Mouse (Mus musculus) liver, postnatal 0 days (tissue): ENCODE data around the gene Sufu.

Source experiments
- CTCF ChIP-seq: sonication (generic); IDR thresholded peaks from 2 replicates; pipeline ENCODE4 v1.5.1; 2016; ENCODE audit warnings: antibody characterized with exemption, low read depth
- EP300 ChIP-seq: IDR thresholded peaks from 2 replicates; pipeline ENCODE4 v1.6.1; 2016; ENCODE audit warnings: antibody characterized with exemption, low read depth, mild to moderate bottlenecking

- TF ChIP-seq CTCF, result no peak
- TF ChIP-seq EP300, result no peak
These were observed 127.5 kb downstream of the Sufu start for GRCm38 (mm10) chr19:46524152-46524544.
